Mouse (Mus musculus): ENCODE results near the gene Hist1h3b. TPM values are rescaled to one million over a fixed set of nuclear protein-coding genes. Genes with fewer than 3 reads are reported as not detected.

The Hist1h3b gene
- polyA plus RNA-seq, 1 experiment from 2014 or later, result 2.6 TPM

- Histone ChIP-seq H3K27me3 (replicated peaks; ENCODE audit: insufficient read depth, low read length) (no peaks in the 10 kb centered on the region), H3K4me2 (replicated peaks; ENCODE audit: low read depth, low read length) (no peak overlapping the region), H3K36me3 (ENCODE audit: insufficient read depth, low read length) (no peaks in the 10 kb centered on the region), H3K4me3 (ENCODE audit: low read depth, low read length) (no peak overlapping the region), H3K27ac (ENCODE audit: low read length) (no peak overlapping the region), H3K9me3 (ENCODE audit: low read length) (no peaks in the 10 kb centered on the region), H3K9ac (replicated peaks; ENCODE audit: low read depth) (no peak overlapping the region), H3K4me1 (ENCODE audit: insufficient read depth, low read depth, low read length) (no peaks in the 10 kb centered on the region)
- ATAC-seq (no peak), DNase-seq (ENCODE audit: low spot score) (no peak)
- TF ChIP-seq EP300 (IDR thresholded peaks at IDR 0.05), result no peak
- WGBS, result no CpG with 5 or more reads among the region's 1 CpGs
These were observed 26.9 kb upstream of the Hist1h3b start for GRCm38 (mm10) chr13:23725213-23725612.

GRCm38 (mm10) chr13:23728472-23729191, 23.4 kb upstream of the Hist1h3b start:
- Histone ChIP-seq H3K27ac (ENCODE audit: low read length) (no peak overlapping the region), H3K36me3 (ENCODE audit: insufficient read depth, low read length) (no peaks in the 10 kb centered on the region), H3K4me1 (ENCODE audit: insufficient read depth, low read depth, low read length) (0 out of 2 replicates have a peak, but pooled peaks cover 3% of the 10 kb centered on the region), H3K9ac (replicated peaks; ENCODE audit: low read depth) (no peak overlapping the region), H3K4me3 (ENCODE audit: low read depth, low read length) (no peak overlapping the region), H3K27me3 (replicated peaks; ENCODE audit: insufficient read depth, low read length) (no peaks in the 10 kb centered on the region), H3K4me2 (replicated peaks; ENCODE audit: low read depth, low read length) (no peak overlapping the region), H3K9me3 (ENCODE audit: low read length) (no peaks in the 10 kb centered on the region)
- no peak for ATAC-seq
- TF ChIP-seq EP300 (IDR thresholded peaks at IDR 0.05), result no peak
- TF ChIP-seq CTCF (IDR thresholded peaks at IDR 0.05), result no peak
- no peak for DNase-seq (ENCODE audit: low spot score)
- WGBS, result 83% methylated on average over 18 of the region's 18 CpGs

- no peak for DNase-seq (ENCODE audit: low spot score)
- Histone ChIP-seq H3K4me3 (ENCODE audit: low read depth, low read length) (no peak overlapping the region), H3K9me3 (ENCODE audit: low read length) (no peaks in the 10 kb centered on the region), H3K27me3 (replicated peaks; ENCODE audit: insufficient read depth, low read length) (no peaks in the 10 kb centered on the region), H3K27ac (ENCODE audit: low read length) (no peak overlapping the region), H3K4me2 (replicated peaks; ENCODE audit: low read depth, low read length) (no peak overlapping the region), H3K9ac (replicated peaks; ENCODE audit: low read depth) (no peak overlapping the region), H3K4me1 (ENCODE audit: insufficient read depth, low read depth, low read length) (0 out of 2 replicates have a peak, but pooled peaks cover 3% of the 10 kb centered on the region), H3K36me3 (ENCODE audit: insufficient read depth, low read length) (no peaks in the 10 kb centered on the region)
- TF ChIP-seq CTCF (IDR thresholded peaks at IDR 0.05) (no peak), EP300 (IDR thresholded peaks at IDR 0.05) (no peak)
- no peak for ATAC-seq
- WGBS, result 89% methylated on average over 9 of the region's 9 CpGs
These were observed 22.9 kb upstream of the Hist1h3b start for GRCm38 (mm10) chr13:23729192-23729525.

GRCm38 (mm10) chr13:23729706-23730105, 22.4 kb upstream of the Hist1h3b start:
- H3K4me1 ChIP-seq (ENCODE audit: insufficient read depth, low read depth, low read length), result 0 out of 2 replicates have a peak, but pooled peaks cover 3% of the 10 kb centered on the region
- TF ChIP-seq EP300 (IDR thresholded peaks at IDR 0.05) (no peak), CTCF (IDR thresholded peaks at IDR 0.05) (no peak)
- no peaks in the 10 kb centered on the region for H3K36me3 ChIP-seq (ENCODE audit: insufficient read depth, low read length)
- ATAC-seq, result no peak
- no peaks in the 10 kb centered on the region for H3K27me3 ChIP-seq (replicated peaks; ENCODE audit: insufficient read depth, low read length)
- no peak overlapping the region for H3K27ac ChIP-seq (ENCODE audit: low read length)
- WGBS, result 87% methylated on average over 5 of the region's 5 CpGs
- no peak for DNase-seq (ENCODE audit: low spot score)
- H3K9ac ChIP-seq (replicated peaks; ENCODE audit: low read depth), result no peak overlapping the region
- H3K9me3 ChIP-seq (ENCODE audit: low read length), result no peaks in the 10 kb centered on the region
- H3K4me2 ChIP-seq (replicated peaks; ENCODE audit: low read depth, low read length), result no peak overlapping the region
- H3K4me3 ChIP-seq (ENCODE audit: low read depth, low read length), result no peak overlapping the region

- TF ChIP-seq CTCF (IDR thresholded peaks at IDR 0.05) (no peak), EP300 (IDR thresholded peaks at IDR 0.05) (peak; percentile 48; the same call in 1 of the 2 replicates)
- H3K36me3 ChIP-seq (ENCODE audit: insufficient read depth, low read length), result no peaks in the 10 kb centered on the region
- WGBS, result 19% methylated on average over 8 of the region's 8 CpGs
- no peaks in the 10 kb centered on the region for H3K27me3 ChIP-seq (replicated peaks; ENCODE audit: insufficient read depth, low read length)
- H3K27ac ChIP-seq (ENCODE audit: low read length), result no peak overlapping the region
- H3K9ac ChIP-seq (replicated peaks; ENCODE audit: low read depth), result no peak overlapping the region
- H3K4me2 ChIP-seq (replicated peaks; ENCODE audit: low read depth, low read length), result no peak overlapping the region
- H3K9me3 ChIP-seq (ENCODE audit: low read length), result no peaks in the 10 kb centered on the region
- no peak overlapping the region for H3K4me3 ChIP-seq (ENCODE audit: low read depth, low read length)
- H3K4me1 ChIP-seq (ENCODE audit: insufficient read depth, low read depth, low read length), result 0 out of 2 replicates have a peak, but pooled peaks cover 3% of the 10 kb centered on the region
- ATAC-seq (peak; percentile 86), DNase-seq (ENCODE audit: low spot score) (peak; percentile 87)
These were observed 21.6 kb upstream of the Hist1h3b start for GRCm38 (mm10) chr13:23730479-23730878.

GRCm38 (mm10) chr13:23732156-23732804, 19.8 kb upstream of the Hist1h3b start:
- Histone ChIP-seq H3K9me3 (ENCODE audit: low read length) (no peaks in the 10 kb centered on the region), H3K4me1 (ENCODE audit: insufficient read depth, low read depth, low read length) (0 out of 2 replicates have a peak, but pooled peaks cover 3% of the 10 kb centered on the region), H3K4me3 (ENCODE audit: low read depth, low read length) (no peak overlapping the region), H3K9ac (replicated peaks; ENCODE audit: low read depth) (no peak overlapping the region), H3K27me3 (replicated peaks; ENCODE audit: insufficient read depth, low read length) (no peaks in the 10 kb centered on the region), H3K27ac (ENCODE audit: low read length) (no peak overlapping the region), H3K36me3 (ENCODE audit: insufficient read depth, low read length) (no peaks in the 10 kb centered on the region), H3K4me2 (replicated peaks; ENCODE audit: low read depth, low read length) (no peak overlapping the region)
- 24% methylated on average over 8 of the region's 8 CpGs for WGBS
- TF ChIP-seq EP300 (IDR thresholded peaks at IDR 0.05), result no peak
- peak; percentile 90 for TF ChIP-seq CTCF (IDR thresholded peaks at IDR 0.05)
- peak; percentile 86 for DNase-seq (ENCODE audit: low spot score)
- 0 out of 2 replicates have a peak, but pooled peaks have one; percentile 42 for ATAC-seq

All from lung, postnatal 0 days (tissue).